Comparison of ENCODE assay signal across 7 mouse cellular contexts in the genomic region with DNA sequence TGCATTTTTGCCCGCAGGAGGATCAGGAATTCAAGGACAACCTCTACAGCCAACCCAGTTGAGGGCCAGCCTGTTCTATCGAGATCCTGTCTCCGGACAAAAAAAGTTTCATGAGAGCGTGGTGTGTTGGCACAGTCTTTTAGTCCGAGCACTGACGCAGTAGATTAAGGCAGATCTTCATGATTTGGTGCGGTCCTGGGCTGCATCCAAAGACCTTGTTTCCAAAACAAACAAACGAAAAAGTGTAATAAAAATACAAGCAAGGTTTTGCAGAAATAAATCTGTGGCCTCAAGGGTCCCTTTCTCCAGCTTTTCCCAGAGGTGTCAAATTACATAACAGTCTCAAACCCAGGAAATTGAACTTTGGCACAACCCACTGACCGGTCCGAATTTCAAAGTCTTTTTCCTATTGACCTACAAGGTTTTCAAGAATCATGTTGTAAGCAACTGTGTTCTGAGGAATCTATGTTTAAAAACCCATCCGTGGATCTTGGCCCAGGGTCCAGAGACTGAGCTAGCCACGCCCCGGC. TPM values are rescaled to one million over a fixed set of nuclear protein-coding genes. Genes with fewer than 3 reads are reported as not detected.
DNase-seq lines count a peak whose midpoint lies in the region; ATAC-seq lines count a peak whose summit lies in the region.

No protein-coding gene starts in this region.

- no peaks in the 10 kb centered on the region for H3K27me3 ChIP-seq in neural tube, embryonic 11.5 days (ENCODE audit: control insufficient read depth, insufficient read depth, low read length)
- H3K27me3 ChIP-seq in kidney, embryonic 15.5 days = no peaks in the 10 kb centered on the region
- H3K27me3 ChIP-seq in midbrain, embryonic 16.5 days (ENCODE audit: control insufficient read depth, insufficient read depth, low read depth, low read length) = no peaks in the 10 kb centered on the region

- H3K36me3 ChIP-seq in neural tube, embryonic 11.5 days (ENCODE audit: control insufficient read depth, insufficient read depth, low read length) = peaks cover 32% of the 10 kb centered on the region
- peaks cover 37% of the 10 kb centered on the region for H3K36me3 ChIP-seq in kidney, embryonic 15.5 days
- H3K36me3 ChIP-seq in midbrain, embryonic 16.5 days (ENCODE audit: control insufficient read depth, insufficient read depth, low read length) = peaks cover 35% of the 10 kb centered on the region

- H3K9ac ChIP-seq in neural tube, embryonic 11.5 days (ENCODE audit: low read length) = no peak overlapping the region
- H3K9ac ChIP-seq in kidney, embryonic 15.5 days = peak overlapping the region; percentile 31
- peak overlapping the region; percentile 10 for H3K9ac ChIP-seq in midbrain, embryonic 16.5 days (ENCODE audit: low read depth, low read length)

- peak overlapping the region; percentile 39 for H3K4me2 ChIP-seq in neural tube, embryonic 11.5 days (ENCODE audit: low read depth)
- peak overlapping the region; percentile 83 for H3K4me2 ChIP-seq in kidney, embryonic 15.5 days
- H3K4me2 ChIP-seq in midbrain, embryonic 16.5 days (ENCODE audit: low read length) = peak overlapping the region; percentile 64

- no peak for DNase-seq in neural tube, embryonic 11.5 days (ENCODE audit: low spot score)
- no peak for DNase-seq in neural tube, embryonic 10.5 days (ENCODE audit: extremely low spot score, low spot score)
- peak; percentile 92 for DNase-seq in fibroblast of lung, adult 2 months (ENCODE audit: low read depth)
- no peak for DNase-seq in urinary bladder, postnatal 10 days (ENCODE audit: low spot score)
- no peak for DNase-seq in layer of hippocampus, adult 11-12 months (ENCODE audit: low spot score)

- no peak for ATAC-seq in neural tube, embryonic 11.5 days (ENCODE audit: insufficient read depth, low FRiP score, low TSS enrichment)
- ATAC-seq in kidney, embryonic 15.5 days (replicated peaks; ENCODE audit: low FRiP score) = peak; percentile 34
- ATAC-seq in midbrain, embryonic 16.5 days = no peak

- H3K27ac ChIP-seq in neural tube, embryonic 11.5 days (ENCODE audit: low read depth, low read length) = peak overlapping the region; percentile 85
- peak overlapping the region; percentile 92 for H3K27ac ChIP-seq in kidney, embryonic 15.5 days
- H3K27ac ChIP-seq in midbrain, embryonic 16.5 days (ENCODE audit: low read length) = peak overlapping the region; percentile 94

- WGBS in neural tube, embryonic 11.5 days = 8% methylated on average over 13 of the region's 13 CpGs
- WGBS in kidney, embryonic 15.5 days = 3% methylated on average over 13 of the region's 13 CpGs
- 5% methylated on average over 13 of the region's 13 CpGs for WGBS in midbrain, embryonic 16.5 days

- peak overlapping the region; percentile 100 for H3K4me3 ChIP-seq in neural tube, embryonic 11.5 days (ENCODE audit: low read depth, low read length)
- H3K4me3 ChIP-seq in kidney, embryonic 15.5 days (replicated peaks) = peak overlapping the region; percentile 80
- H3K4me3 ChIP-seq in midbrain, embryonic 16.5 days (ENCODE audit: low read depth, low read length) = peak overlapping the region; percentile 94

- peaks cover 13% of the 10 kb centered on the region for H3K4me1 ChIP-seq in neural tube, embryonic 11.5 days (ENCODE audit: control insufficient read depth, insufficient read depth, low read length)
- peaks cover 67% of the 10 kb centered on the region for H3K4me1 ChIP-seq in kidney, embryonic 15.5 days
- H3K4me1 ChIP-seq in midbrain, embryonic 16.5 days (ENCODE audit: control insufficient read depth, insufficient read depth, low read length) = peaks cover 37% of the 10 kb centered on the region

- H3K9me3 ChIP-seq in neural tube, embryonic 11.5 days (ENCODE audit: control insufficient read depth, low read length) = no peaks in the 10 kb centered on the region
- H3K9me3 ChIP-seq in kidney, embryonic 15.5 days (replicated peaks) = no peaks in the 10 kb centered on the region
- no peaks in the 10 kb centered on the region for H3K9me3 ChIP-seq in midbrain, embryonic 16.5 days (replicated peaks; ENCODE audit: control insufficient read depth, low read length, poor library complexity, severe bottlenecking)

RNA-seq across cellular contexts. Expression of a gene that starts 0.4 kb away (rescaled TPM):
- polyA plus RNA-seq in neural tube, embryonic 11.5 days (2014; fragmentation: Nextera tagmentation; extraction: Ambion mirVana) = 463 and 504 TPM in 2 replicates
- polyA plus RNA-seq in kidney, embryonic 15.5 days (2015; fragmentation: Nextera tagmentation; extraction: Ambion mirVana) = 563 and 597 TPM in 2 replicates
- 535 and 543 TPM in 2 replicates for polyA plus RNA-seq in midbrain, embryonic 16.5 days (2015; fragmentation: Nextera tagmentation; extraction: Ambion mirVana)

RNA-seq across cellular contexts. Expression of a gene that starts 6.8 kb away (rescaled TPM):
- polyA plus RNA-seq in neural tube, embryonic 11.5 days (2014; fragmentation: Nextera tagmentation; extraction: Ambion mirVana) = 56.4 and 58.6 TPM in 2 replicates
- 41.0 and 47.9 TPM in 2 replicates for polyA plus RNA-seq in kidney, embryonic 15.5 days (2015; fragmentation: Nextera tagmentation; extraction: Ambion mirVana)
- polyA plus RNA-seq in midbrain, embryonic 16.5 days (2015; fragmentation: Nextera tagmentation; extraction: Ambion mirVana) = 52.5 and 58.3 TPM in 2 replicates

RNA-seq across cellular contexts. Expression of a gene that starts 7.6 kb away (rescaled TPM):
- polyA plus RNA-seq in neural tube, embryonic 11.5 days (2014; fragmentation: Nextera tagmentation; extraction: Ambion mirVana) = not detected in 2 replicates
- polyA plus RNA-seq in kidney, embryonic 15.5 days (2015; fragmentation: Nextera tagmentation; extraction: Ambion mirVana) = not detected in 2 replicates
- not detected in 2 replicates for polyA plus RNA-seq in midbrain, embryonic 16.5 days (2015; fragmentation: Nextera tagmentation; extraction: Ambion mirVana)

RNA-seq across cellular contexts. Expression of a gene that starts 8.3 kb away (rescaled TPM):
- polyA plus RNA-seq in neural tube, embryonic 11.5 days (2014; fragmentation: Nextera tagmentation; extraction: Ambion mirVana) = 68.3 and 68.4 TPM in 2 replicates
- polyA plus RNA-seq in kidney, embryonic 15.5 days (2015; fragmentation: Nextera tagmentation; extraction: Ambion mirVana) = 48.6 and 51.2 TPM in 2 replicates
- 49.7 and 52.2 TPM in 2 replicates for polyA plus RNA-seq in midbrain, embryonic 16.5 days (2015; fragmentation: Nextera tagmentation; extraction: Ambion mirVana)

RNA-seq across cellular contexts. Expression of a gene that starts 25.9 kb away (rescaled TPM):
- 0.12 TPM in 2 replicates for polyA plus RNA-seq in neural tube, embryonic 11.5 days (2014; fragmentation: Nextera tagmentation; extraction: Ambion mirVana)
- 0.18 TPM in 1 of 2 replicates, not detected in the other for polyA plus RNA-seq in kidney, embryonic 15.5 days (2015; fragmentation: Nextera tagmentation; extraction: Ambion mirVana)
- polyA plus RNA-seq in midbrain, embryonic 16.5 days (2015; fragmentation: Nextera tagmentation; extraction: Ambion mirVana) = 0.19 TPM in 1 of 2 replicates, not detected in the other
